Mouse (Mus musculus) liver, embryonic 18 days (tissue): Measurements from ENCODE around the gene 4932411N23Rik. TPM values are rescaled to one million over a fixed set of nuclear protein-coding genes. Genes with fewer than 3 reads are reported as not detected.

Experiments
- polyA plus RNA-seq: library from polyadenylated mRNA; depleted of rRNA; stranded (reverse); fragments of >200 nt; gene quantifications from 2 replicates; pipeline ENCODE4 v1.2.3, GENCODE M21; 2012; rRNA removed

Gene 4932411N23Rik
- polyA plus RNA-seq, result not detected in 2 replicates

GRCm38 (mm10) chrX:126815768-126816167 is at the start of gene 4932411N23Rik:
TSS of gene 4932411N23Rik (minus strand) at chrX:126815868.

Other genes with a start within 250 kb of the 4932411N23Rik start
- gene Gm382, start 224.1 kb upstream of the 4932411N23Rik start, polyA plus RNA-seq, result not detected in 2 replicates